In genomic region chr7:3675228-3675548, GRCm38 (mm10) we compare ENCODE assay signal across 12 mouse cellular contexts. TPM values are rescaled to one million over a fixed set of nuclear protein-coding genes. Genes with fewer than 3 reads are reported as not detected.
DNase-seq lines count a peak whose midpoint lies in the region; ATAC-seq and TF ChIP-seq lines count a peak whose summit lies in the region.
"Had no signal": no experiment of that assay in that cellular context is flagged by ENCODE, and none has a peak within 500 bp of the region (broad histone marks: within the 10 kb centered on the region; RNA-seq: fewer than 3 reads in every experiment).

No protein-coding gene starts in this region.

- H3K4me3 ChIP-seq in limb, embryonic 13.5 days = no peak overlapping the region
- H3K4me3 ChIP-seq in limb, embryonic 10.5 days = no peak overlapping the region
- H3K4me3 ChIP-seq in neural tube, embryonic 14.5 days (ENCODE audit: low read depth, low read length) = no peak overlapping the region
- H3K4me3 ChIP-seq in stomach, postnatal 0 days (ENCODE audit: low read depth, low read length) = no peak overlapping the region
- H3K4me3 ChIP-seq: heart, adult 2 months; heart, embryonic 13.5 days; lung, embryonic 15.5 days had no signal

- no peak for TF ChIP-seq CTCF in stomach, postnatal 0 days (IDR thresholded peaks at IDR 0.05; ENCODE audit: low read depth)

- no peak overlapping the region for H3K9ac ChIP-seq in limb, embryonic 13.5 days
- no peak overlapping the region for H3K9ac ChIP-seq in neural tube, embryonic 14.5 days (replicated peaks; ENCODE audit: low read depth, low read length)
- H3K9ac ChIP-seq in stomach, postnatal 0 days (ENCODE audit: low read length) = no peak overlapping the region
- H3K9ac ChIP-seq: heart, embryonic 13.5 days; liver, embryonic 14.5 days; lung, embryonic 15.5 days had no signal

- peaks cover 18% of the 10 kb centered on the region for H3K36me3 ChIP-seq in limb, embryonic 13.5 days
- peaks cover 8% of the 10 kb centered on the region; the same call in 1 of the 2 replicates for H3K36me3 ChIP-seq in limb, embryonic 10.5 days
- H3K36me3 ChIP-seq in neural tube, embryonic 14.5 days (ENCODE audit: control insufficient read depth, insufficient read depth, low read length) = peaks cover 6% of the 10 kb centered on the region; the same call in 1 of the 2 replicates
- no peaks in the 10 kb centered on the region for H3K36me3 ChIP-seq in stomach, postnatal 0 days (ENCODE audit: control insufficient read depth, insufficient read depth, low read length)

- ATAC-seq in frontal cortex, adult (ENCODE audit: low TSS enrichment) = 0 out of 2 replicates have a peak, but pooled peaks have one; percentile 4
- 0 out of 2 replicates have a peak, but pooled peaks have one; percentile 10 for ATAC-seq in limb, embryonic 13.5 days (ENCODE audit: low FRiP score, low read depth)
- peak; percentile 16; the same call in 1 of the 2 replicates for ATAC-seq in neural tube, embryonic 14.5 days (ENCODE audit: low read depth)
- no peak for ATAC-seq in stomach, postnatal 0 days (ENCODE audit: low FRiP score, low TSS enrichment)

- no peak for DNase-seq in frontal cortex, postnatal 25 days (ENCODE audit: low spot score in 2 of 2)
- DNase-seq in limb, embryonic 10.5 days (ENCODE audit: low spot score) = no peak
- DNase-seq in neural tube, embryonic 10.5 days (ENCODE audit: extremely low spot score, low spot score) = no peak
- DNase-seq in stomach, postnatal 0 days (ENCODE audit: low spot score) = no peak
- no peak for DNase-seq in urinary bladder, adult 2 months (ENCODE audit: low spot score)

- H3K9me3 ChIP-seq in limb, embryonic 13.5 days = no peaks in the 10 kb centered on the region
- H3K9me3 ChIP-seq in limb, embryonic 10.5 days (replicated peaks) = no peaks in the 10 kb centered on the region
- H3K9me3 ChIP-seq in neural tube, embryonic 14.5 days (ENCODE audit: control insufficient read depth, low read length) = no peaks in the 10 kb centered on the region
- H3K9me3 ChIP-seq in stomach, postnatal 0 days (ENCODE audit: control insufficient read depth, low read length) = no peaks in the 10 kb centered on the region
- H3K9me3 ChIP-seq: heart, embryonic 13.5 days; lung, embryonic 15.5 days had no signal

- H3K27ac ChIP-seq in limb, embryonic 13.5 days = no peak overlapping the region
- H3K27ac ChIP-seq in limb, embryonic 10.5 days = no peak overlapping the region
- no peak overlapping the region for H3K27ac ChIP-seq in neural tube, embryonic 14.5 days (ENCODE audit: low read depth, low read length)
- 0 out of 2 replicates have a peak overlapping the region, but pooled peaks have one; percentile 30 for H3K27ac ChIP-seq in stomach, postnatal 0 days (replicated peaks)
- H3K27ac ChIP-seq: heart, adult 2 months; heart, embryonic 13.5 days; liver, embryonic 14.5 days; lung, embryonic 15.5 days had no signal

- H3K4me1 ChIP-seq in limb, embryonic 13.5 days = no peaks in the 10 kb centered on the region
- H3K4me1 ChIP-seq in limb, embryonic 10.5 days = no peaks in the 10 kb centered on the region
- no peaks in the 10 kb centered on the region for H3K4me1 ChIP-seq in neural tube, embryonic 14.5 days (ENCODE audit: control insufficient read depth, insufficient read depth, low read length)
- H3K4me1 ChIP-seq in stomach, postnatal 0 days (replicated peaks; ENCODE audit: control insufficient read depth, insufficient read depth) = no peaks in the 10 kb centered on the region
- H3K4me1 ChIP-seq: heart, embryonic 13.5 days; lung, embryonic 15.5 days had no signal

- no peaks in the 10 kb centered on the region for H3K27me3 ChIP-seq in limb, embryonic 13.5 days
- no peaks in the 10 kb centered on the region for H3K27me3 ChIP-seq in limb, embryonic 10.5 days (ENCODE audit: low read depth, poor library complexity, severe bottlenecking)
- no peaks in the 10 kb centered on the region for H3K27me3 ChIP-seq in neural tube, embryonic 14.5 days (ENCODE audit: control insufficient read depth, insufficient read depth, low read length)
- H3K27me3 ChIP-seq in stomach, postnatal 0 days (ENCODE audit: control insufficient read depth, insufficient read depth, low read length) = no peaks in the 10 kb centered on the region
- H3K27me3 ChIP-seq: heart, embryonic 13.5 days; lung, embryonic 15.5 days had no signal

- TF ChIP-seq EP300 in stomach, postnatal 0 days (optimal IDR thresholded peaks at IDR 0.05) = no peak

- H3K4me2 ChIP-seq in limb, embryonic 13.5 days (replicated peaks) = no peak overlapping the region
- no peak overlapping the region for H3K4me2 ChIP-seq in neural tube, embryonic 14.5 days (ENCODE audit: low read depth, low read length)
- no peak overlapping the region for H3K4me2 ChIP-seq in stomach, postnatal 0 days (replicated peaks; ENCODE audit: low read depth)
- H3K4me2 ChIP-seq: heart, embryonic 13.5 days; lung, embryonic 15.5 days had no signal

- WGBS in limb, embryonic 13.5 days = 79% methylated on average over 3 of the region's 3 CpGs
- 68% methylated on average over 3 of the region's 3 CpGs for WGBS in limb, embryonic 10.5 days
- 76% methylated on average over 3 of the region's 3 CpGs for WGBS in neural tube, embryonic 14.5 days
- WGBS in stomach, postnatal 0 days = 70% methylated on average over 3 of the region's 3 CpGs

RNA-seq across cellular contexts. Expression of gene Tmc4, which starts 2.2 kb away (rescaled TPM):
- 5.7 and 6.2 TPM in 2 replicates for polyA plus RNA-seq in limb, embryonic 13.5 days (2015; fragmentation: Nextera tagmentation; extraction: Ambion mirVana)
- polyA plus RNA-seq in limb, embryonic 10.5 days (2016; fragmentation: Nextera tagmentation; extraction: Ambion mirVana) = 4.2 and 5.0 TPM in 2 replicates
- polyA plus RNA-seq in neural tube, embryonic 14.5 days (2014; fragmentation: Nextera tagmentation; extraction: Ambion mirVana) = 4.1 and 6.2 TPM in 2 replicates
- polyA plus RNA-seq in stomach, postnatal 0 days (2015; fragmentation: Nextera tagmentation; extraction: Ambion mirVana) = 70.1 and 77.4 TPM in 2 replicates
- 120 and 136 TPM in 2 replicates for polyA plus RNA-seq in urinary bladder, adult 2 months (2012; rRNA removed)

RNA-seq across cellular contexts. Expression of gene Leng1, which starts 9.5 kb away (rescaled TPM):
- 19.0 and 20.3 TPM in 2 replicates for polyA plus RNA-seq in limb, embryonic 13.5 days (2015; fragmentation: Nextera tagmentation; extraction: Ambion mirVana)
- 13.2 and 15.2 TPM in 2 replicates for polyA plus RNA-seq in limb, embryonic 10.5 days (2016; fragmentation: Nextera tagmentation; extraction: Ambion mirVana)
- polyA plus RNA-seq in neural tube, embryonic 14.5 days (2014; fragmentation: Nextera tagmentation; extraction: Ambion mirVana) = 11.0 and 11.8 TPM in 2 replicates
- polyA plus RNA-seq in stomach, postnatal 0 days (2015; fragmentation: Nextera tagmentation; extraction: Ambion mirVana) = 10.6 and 11.7 TPM in 2 replicates
- polyA plus RNA-seq in urinary bladder, adult 2 months (2012; rRNA removed) = 14.0 and 14.8 TPM in 2 replicates

RNA-seq across cellular contexts. Expression of gene Tsen34, which starts 17.5 kb away (rescaled TPM):
- polyA plus RNA-seq in limb, embryonic 13.5 days (2015; fragmentation: Nextera tagmentation; extraction: Ambion mirVana) = 268 and 271 TPM in 2 replicates
- polyA plus RNA-seq in limb, embryonic 10.5 days (2016; fragmentation: Nextera tagmentation; extraction: Ambion mirVana) = 328 and 357 TPM in 2 replicates
- 255 and 265 TPM in 2 replicates for polyA plus RNA-seq in neural tube, embryonic 14.5 days (2014; fragmentation: Nextera tagmentation; extraction: Ambion mirVana)
- polyA plus RNA-seq in stomach, postnatal 0 days (2015; fragmentation: Nextera tagmentation; extraction: Ambion mirVana) = 143 TPM in 2 replicates
- 88.8 and 98.9 TPM in 2 replicates for polyA plus RNA-seq in urinary bladder, adult 2 months (2012; rRNA removed)

RNA-seq across cellular contexts. Expression of gene Mboat7, which starts 18.1 kb away (rescaled TPM):
- polyA plus RNA-seq in limb, embryonic 13.5 days (2015; fragmentation: Nextera tagmentation; extraction: Ambion mirVana) = 64.4 and 67.6 TPM in 2 replicates
- 39.0 and 46.5 TPM in 2 replicates for polyA plus RNA-seq in limb, embryonic 10.5 days (2016; fragmentation: Nextera tagmentation; extraction: Ambion mirVana)
- polyA plus RNA-seq in neural tube, embryonic 14.5 days (2014; fragmentation: Nextera tagmentation; extraction: Ambion mirVana) = 74.9 and 76.4 TPM in 2 replicates
- 27.1 and 28.3 TPM in 2 replicates for polyA plus RNA-seq in stomach, postnatal 0 days (2015; fragmentation: Nextera tagmentation; extraction: Ambion mirVana)
- polyA plus RNA-seq in urinary bladder, adult 2 months (2012; rRNA removed) = 25.6 and 31.9 TPM in 2 replicates

RNA-seq across cellular contexts. Expression of gene Rps9, which starts 28.6 kb away (rescaled TPM):
- polyA plus RNA-seq in limb, embryonic 13.5 days (2015; fragmentation: Nextera tagmentation; extraction: Ambion mirVana) = 1,498 and 1,524 TPM in 2 replicates
- polyA plus RNA-seq in limb, embryonic 10.5 days (2016; fragmentation: Nextera tagmentation; extraction: Ambion mirVana) = 1,366 and 1,587 TPM in 2 replicates
- 703 and 810 TPM in 2 replicates for polyA plus RNA-seq in neural tube, embryonic 14.5 days (2014; fragmentation: Nextera tagmentation; extraction: Ambion mirVana)
- 1,098 and 1,141 TPM in 2 replicates for polyA plus RNA-seq in stomach, postnatal 0 days (2015; fragmentation: Nextera tagmentation; extraction: Ambion mirVana)
- polyA plus RNA-seq in urinary bladder, adult 2 months (2012; rRNA removed) = 3,051 and 3,338 TPM in 2 replicates
